Mouse (Mus musculus): ENCODE results near the gene Zbtb49.

Gene Zbtb49

DNA sequence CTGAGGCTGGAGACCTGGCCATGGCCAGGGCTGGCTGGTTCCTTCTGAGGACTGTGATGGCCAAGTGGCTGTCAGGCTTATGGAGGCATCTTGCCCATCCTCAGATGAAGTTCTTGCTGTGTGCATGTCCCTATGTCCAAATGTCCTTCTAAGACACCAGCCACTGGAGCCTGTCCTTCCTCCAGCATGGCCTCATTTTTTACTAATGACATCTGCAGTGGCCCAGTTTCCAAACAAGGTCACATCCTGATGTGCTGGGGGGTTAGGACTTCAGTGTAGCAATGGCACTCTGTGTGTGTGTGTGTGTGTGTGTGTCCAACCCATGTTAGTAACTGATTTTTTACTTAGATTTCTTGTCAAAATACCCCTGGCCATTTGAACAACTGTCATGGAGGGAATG, 24.3 kb downstream of the Zbtb49 start:
- DNase-seq (ENCODE audit: low spot score in 2 of 2): no peak

DNA sequence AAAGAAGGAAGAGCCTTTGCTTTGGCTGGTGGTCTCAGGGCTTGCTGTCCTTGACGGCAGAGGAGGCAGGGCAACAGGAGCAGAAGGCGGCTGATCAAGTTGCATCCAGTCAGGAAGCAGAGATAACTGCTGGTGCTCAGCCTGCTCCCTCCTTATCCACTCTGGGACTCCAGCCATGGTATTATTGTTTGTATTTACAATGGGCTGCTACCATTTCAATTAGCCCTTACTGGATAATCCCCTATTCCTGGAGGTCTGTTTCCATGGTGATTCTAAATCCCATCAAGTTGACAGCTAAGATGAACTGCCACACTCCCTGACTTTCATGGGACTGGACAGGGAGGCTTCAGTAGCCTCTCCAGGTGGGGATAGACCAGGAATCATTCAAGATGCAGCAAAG, 25.3 kb downstream of the Zbtb49 start:
- DNase-seq (ENCODE audit: low spot score in 2 of 2): no peak

DNA sequence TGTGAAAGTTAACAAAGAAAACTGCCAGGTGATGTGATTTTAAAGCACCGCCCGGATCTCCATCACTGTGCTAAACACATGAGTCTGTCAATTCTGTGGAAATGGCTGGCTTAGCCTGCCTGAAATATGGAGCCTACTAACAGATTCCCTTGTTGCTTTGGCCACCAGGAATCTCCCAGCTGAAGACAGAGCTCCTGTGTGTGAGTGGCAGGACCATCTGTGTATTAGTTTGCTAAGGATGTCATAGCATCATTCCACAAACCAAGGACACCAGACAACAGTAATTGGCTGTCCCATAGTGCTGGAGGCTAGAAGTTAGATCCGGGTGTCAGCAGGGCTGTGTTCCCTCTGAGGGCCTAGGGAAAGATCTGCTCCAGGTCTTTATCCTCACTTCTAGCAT, 29.4 kb downstream of the Zbtb49 start:
- no peak for DNase-seq (ENCODE audit: low spot score in 2 of 2)

- no peak for DNase-seq (ENCODE audit: low spot score in 2 of 2)
Observed at GRCm38 (mm10) chr5:38187006-38187405, 33.3 kb downstream of the Zbtb49 start.

GRCm38 (mm10) chr5:38184688-38185285, 35.5 kb downstream of the Zbtb49 start:
- no peak for DNase-seq (ENCODE audit: low spot score in 2 of 2)

- no peak for DNase-seq (ENCODE audit: low spot score in 2 of 2)
Observed at GRCm38 (mm10) chr5:38174256-38174912, 45.9 kb downstream of the Zbtb49 start.

DNA sequence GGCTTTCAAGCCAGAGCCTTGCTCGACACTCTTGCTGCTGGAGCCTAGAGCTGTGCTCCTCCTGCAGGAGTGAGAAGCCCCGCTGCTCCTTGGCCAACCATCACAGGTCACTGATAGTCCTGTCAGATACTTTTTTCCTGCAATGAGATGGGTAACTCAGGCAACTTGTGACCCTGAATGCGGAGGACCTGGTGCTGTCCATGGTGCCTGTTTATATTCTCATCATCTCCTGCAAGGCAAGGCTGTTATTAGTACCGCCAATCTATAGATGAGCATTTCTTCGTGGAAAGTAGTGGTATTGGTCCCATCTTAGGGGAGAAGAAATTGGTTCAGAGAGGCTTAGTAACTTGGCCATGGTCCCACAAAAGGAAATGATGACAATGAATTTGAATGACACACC, 46.5 kb downstream of the Zbtb49 start:
- DNase-seq (ENCODE audit: low spot score in 2 of 2): no peak

DNA sequence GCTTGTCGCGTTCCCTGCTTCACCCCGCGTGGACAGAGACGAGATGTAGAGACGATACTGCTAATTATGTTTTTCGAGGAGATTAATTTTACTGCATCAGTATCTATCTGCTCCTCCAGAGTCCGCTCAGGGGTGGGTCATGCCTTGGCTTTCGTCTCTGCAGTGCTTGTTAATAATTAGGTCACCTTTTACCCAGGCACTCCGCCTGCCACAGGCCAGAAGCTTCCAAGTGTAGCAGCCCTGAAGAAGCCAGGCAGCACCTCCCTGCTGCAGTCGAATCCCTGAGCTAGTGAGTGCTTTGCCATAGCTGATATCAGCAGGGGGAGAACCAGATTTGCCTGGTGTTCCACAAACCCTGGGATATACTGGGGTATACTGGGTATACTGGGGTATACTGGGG, 51.8 kb downstream of the Zbtb49 start:
- DNase-seq (ENCODE audit: low spot score in 2 of 2): no peak

DNA sequence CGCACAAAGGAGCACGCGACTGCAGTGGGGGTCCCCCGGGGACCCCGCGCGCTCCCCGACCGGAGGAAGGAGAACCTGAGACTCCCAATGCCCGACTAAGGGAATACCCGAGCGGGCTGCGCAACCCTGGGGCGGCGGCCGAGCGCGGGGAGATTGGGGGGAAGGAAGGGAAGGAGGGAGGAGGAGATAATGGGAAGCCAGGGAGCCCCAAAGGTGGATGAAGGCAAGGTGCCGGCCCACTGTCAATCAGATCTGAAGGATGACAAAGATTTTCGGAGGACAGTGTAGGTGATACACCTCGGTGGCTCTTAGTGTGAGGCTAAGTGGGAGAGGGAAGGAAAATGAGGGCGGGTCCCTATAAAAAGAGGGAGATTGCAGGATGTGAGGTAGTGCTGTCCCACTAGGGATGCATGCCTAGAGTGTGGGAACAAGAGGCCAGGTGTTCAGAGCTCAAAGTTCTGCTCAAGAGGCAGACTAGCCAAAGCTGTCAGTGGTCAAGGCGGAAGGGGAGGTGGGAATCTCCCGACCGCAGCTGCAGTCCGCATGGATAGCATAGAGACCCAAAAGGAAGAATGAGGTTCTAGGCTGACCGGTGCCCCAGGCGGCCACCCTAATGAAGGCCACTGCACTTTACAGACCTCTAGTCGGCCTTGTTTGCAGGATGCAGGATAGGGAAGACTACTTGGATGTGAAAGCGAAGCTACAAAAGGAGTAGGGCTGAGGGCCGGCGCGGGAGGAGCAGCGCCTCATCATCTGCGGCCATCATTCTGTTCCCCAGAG, 60.4 kb downstream of the Zbtb49 start, which contains the start of gene Nsg1:
Gene Nsg1 (minus strand): TSS at position 274 of the 780 bp plus-strand sequence.
- no peak for DNase-seq (ENCODE audit: low spot score in 2 of 2)

DNA sequence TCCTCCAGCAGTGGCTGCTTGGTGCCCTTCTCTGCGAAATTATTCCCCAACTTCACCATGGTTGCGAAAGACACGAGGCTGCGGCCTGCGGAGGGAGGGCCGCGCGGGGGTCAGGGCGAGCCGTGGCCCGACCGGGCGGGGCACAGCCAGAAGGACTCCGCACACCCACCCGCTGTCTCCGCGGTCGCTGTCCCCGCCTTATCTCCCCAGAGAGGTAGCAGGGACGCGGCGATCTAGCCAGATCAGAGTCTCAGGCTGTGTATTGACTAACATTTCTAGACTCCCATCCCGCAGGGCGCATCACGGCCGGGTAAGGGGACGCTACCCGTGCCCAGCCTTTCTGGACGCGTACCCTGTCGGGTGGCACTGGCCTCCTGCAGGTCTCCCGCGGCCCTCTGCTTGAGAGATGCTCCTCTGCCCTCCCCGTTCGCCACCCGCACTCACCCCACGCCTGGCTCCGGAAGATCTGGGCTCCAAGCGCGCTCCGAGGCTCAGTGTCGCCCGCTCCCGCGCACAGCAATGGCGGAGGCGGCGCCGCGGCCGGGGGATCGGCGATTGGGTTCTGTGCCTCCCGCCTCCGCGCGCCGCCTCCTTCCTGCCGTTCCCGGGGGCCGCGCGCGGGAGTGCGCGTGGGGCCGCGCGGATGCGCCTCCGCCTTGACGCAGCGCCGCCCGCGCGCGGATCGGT, 61.2 kb downstream of the Zbtb49 start:
- peak; percentile 5 to 11 for DNase-seq (ENCODE audit: low spot score in 2 of 2)

- no peak for DNase-seq (ENCODE audit: low spot score in 2 of 2)
Observed at GRCm38 (mm10) chr5:38158501-38158946, 61.7 kb downstream of the Zbtb49 start.

GRCm38 (mm10) chr5:38157481-38158020, 62.7 kb downstream of the Zbtb49 start:
- no peak for DNase-seq (ENCODE audit: low spot score in 2 of 2)

- DNase-seq (ENCODE audit: low spot score in 2 of 2): no peak
Observed at GRCm38 (mm10) chr5:38153636-38154035, 66.6 kb downstream of the Zbtb49 start.

- no peak for DNase-seq (ENCODE audit: low spot score in 2 of 2)
Observed at GRCm38 (mm10) chr5:38152201-38153108, 67.8 kb downstream of the Zbtb49 start.

- no peak for DNase-seq (ENCODE audit: low spot score in 2 of 2)
Observed at GRCm38 (mm10) chr5:38151264-38151663, 69.0 kb downstream of the Zbtb49 start.

DNA sequence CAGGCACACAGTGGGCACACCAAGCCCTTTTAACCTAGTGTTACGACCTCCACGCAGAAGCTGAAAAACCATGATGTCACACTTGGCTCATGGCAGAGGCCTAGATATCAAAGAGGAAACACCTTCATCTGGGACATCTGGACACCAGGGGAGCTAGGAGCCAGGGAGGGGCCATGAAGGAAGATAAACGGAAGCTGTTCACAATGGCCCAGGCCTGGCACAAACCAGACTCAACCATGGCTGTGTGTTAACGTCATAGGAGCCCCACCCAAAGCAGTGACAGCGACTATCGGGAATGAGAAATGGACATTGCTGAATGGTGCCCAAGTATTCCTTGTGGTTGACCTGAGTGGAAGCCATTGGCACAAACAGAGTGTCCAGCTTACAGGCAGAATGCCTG, 73.7 kb downstream of the Zbtb49 start:
- DNase-seq (ENCODE audit: low spot score in 2 of 2): no peak

GRCm38 (mm10) chr5:38140893-38141292, 79.4 kb downstream of the Zbtb49 start:
- no peak for DNase-seq (ENCODE audit: low spot score in 2 of 2)

Measured in urinary bladder, adult 18-20 months (tissue).